Mouse (Mus musculus) hindbrain, embryonic 10.5 days (tissue): ENCODE results near the gene Togaram2. TPM values are rescaled to one million over a fixed set of nuclear protein-coding genes. Genes with fewer than 3 reads are reported as not detected.

ENCODE experiments used
- DNase-seq: peaks from one replicate; pipeline ENCODE4 v3.0.0-alpha.2; 2017; ENCODE audit warnings: low spot score
- H3K27ac ChIP-seq: fragments of 300-500 bp; sonication (generic); 2 replicates; pipeline ENCODE4 v1.5.1; 2016; ENCODE audit warnings: mild to moderate bottlenecking, moderate library complexity
- H3K27me3 ChIP-seq: fragments of 300-500 bp; sonication (generic); 2 replicates; pipeline ENCODE4 v1.6.1; 2016; ENCODE audit warnings: mild to moderate bottlenecking; ENCODE audit not compliant: poor library complexity, insufficient read depth, severe bottlenecking
- H3K36me3 ChIP-seq: fragments of 300-500 bp; sonication (generic); 2 replicates; pipeline ENCODE4 v1.6.1; 2016; ENCODE audit warnings: mild to moderate bottlenecking, moderate library complexity
- H3K4me1 ChIP-seq: fragments of 300-500 bp; sonication (generic); replicated peaks from 2 replicates; pipeline ENCODE4 v1.6.1; 2016; ENCODE audit warnings: mild to moderate bottlenecking
- H3K4me3 ChIP-seq: fragments of 300-500 bp; sonication (generic); 2 replicates; pipeline ENCODE4 v1.5.1; 2016; ENCODE audit warnings: mild to moderate bottlenecking, moderate library complexity
- H3K9me3 ChIP-seq: fragments of 300-500 bp; sonication (generic); 2 replicates; pipeline ENCODE4 v1.6.1; 2016; ENCODE audit warnings: mild to moderate bottlenecking, moderate library complexity
- WGBS: fragments of 180-500 bp; shearing (Covaris S2); methylation state at CpG from one replicate; pipeline ENCODE4 v1.1.7; 2016; 5-methylcytosine and 5-hydroxymethylcytosine counted together
- polyA plus RNA-seq: library from polyadenylated mRNA; unstranded; fragments of >200 nt; fragmentation: Nextera tagmentation; extraction: Ambion mirVana; gene quantifications from 2 replicates; pipeline ENCODE4 v1.2.1, GENCODE M21; 2016

The Togaram2 gene
- polyA plus RNA-seq, 1 experiment from 2014 or later, result 0.09 TPM

DNA sequence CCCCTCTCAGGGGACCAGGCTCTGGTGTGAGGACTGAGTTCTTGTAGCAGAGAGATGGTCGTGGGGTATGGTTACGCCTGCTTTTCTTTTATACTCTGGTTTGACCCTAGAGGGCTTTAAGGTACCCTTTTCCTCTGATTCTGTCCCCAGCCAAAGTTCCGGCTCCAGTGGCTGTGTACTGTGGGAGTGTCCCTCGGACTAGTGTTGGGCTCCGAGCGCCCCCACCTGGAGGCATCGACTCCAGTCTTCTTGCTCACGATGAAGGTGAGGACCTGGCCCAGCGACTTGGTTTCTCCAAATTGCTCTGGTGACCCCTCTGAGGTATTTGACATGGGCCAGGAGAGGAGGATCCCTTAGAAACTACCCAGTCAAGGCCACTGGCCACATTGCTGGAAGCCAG lies 14.4 kb downstream of the Togaram2 start:
- no peak for DNase-seq
- Histone ChIP-seq H3K27ac (no peak overlapping the region), H3K4me1 (peaks cover 6% of the 10 kb centered on the region; the same call in 1 of the 2 replicates), H3K4me3 (no peak overlapping the region), H3K27me3 (no peaks in the 10 kb centered on the region), H3K36me3 (no peaks in the 10 kb centered on the region), H3K9me3 (peaks cover 3% of the 10 kb centered on the region; the same call in 1 of the 2 replicates)
- WGBS, result 64% methylated on average over 9 of the region's 9 CpGs

DNA sequence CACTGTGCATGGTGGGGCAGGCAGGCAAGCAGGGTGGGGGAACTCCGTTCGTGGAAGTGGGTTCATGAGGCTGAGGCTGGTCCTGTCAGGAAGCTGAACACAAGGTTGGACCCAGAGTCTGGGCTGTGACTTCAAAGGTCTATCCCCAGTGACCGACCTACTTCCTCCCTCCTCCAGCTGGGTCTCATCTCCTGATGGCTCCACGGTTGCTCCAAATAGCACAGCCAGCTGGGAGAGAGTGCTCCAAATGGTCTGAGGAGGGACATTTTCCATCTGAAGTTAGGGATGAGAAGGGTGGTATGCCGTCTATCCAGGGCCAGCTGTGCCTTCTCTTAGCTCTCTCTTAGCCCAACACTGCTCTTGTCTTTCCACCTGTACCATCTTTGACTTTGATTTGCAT lies 16.8 kb downstream of the Togaram2 start:
- H3K27me3 ChIP-seq, result no peaks in the 10 kb centered on the region
- peaks cover 21% of the 10 kb centered on the region for H3K4me1 ChIP-seq
- no peak overlapping the region for H3K4me3 ChIP-seq
- no peaks in the 10 kb centered on the region for H3K36me3 ChIP-seq
- H3K27ac ChIP-seq, result no peak overlapping the region
- WGBS, result 85% methylated on average over 5 of the region's 5 CpGs
- peaks cover 3% of the 10 kb centered on the region; the same call in 1 of the 2 replicates for H3K9me3 ChIP-seq
- no peak for DNase-seq

DNA sequence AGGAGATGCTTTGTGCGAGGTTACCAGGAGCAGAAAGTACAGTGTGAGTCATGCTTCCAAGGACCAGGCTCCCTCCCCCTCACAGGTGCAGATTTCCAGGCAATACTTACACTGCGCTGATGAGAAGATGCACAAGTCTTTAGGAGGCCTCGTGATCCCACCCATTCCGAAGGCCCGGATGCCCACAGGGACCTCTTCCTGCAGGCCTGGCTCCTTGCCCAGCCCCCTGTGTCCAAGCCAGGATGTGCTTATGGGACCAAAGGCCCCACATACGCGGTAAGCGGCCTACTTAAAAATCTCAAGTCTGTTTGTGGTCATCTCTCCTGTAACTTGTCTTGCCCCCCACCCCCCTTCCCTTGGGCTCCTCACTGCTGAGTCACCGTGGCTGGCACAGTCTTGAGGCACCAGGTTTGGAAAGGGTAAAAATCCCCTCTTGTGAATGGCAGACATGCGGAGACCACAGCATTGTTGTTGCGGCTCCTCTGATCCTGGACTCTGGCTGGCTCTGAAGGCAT lies 18.4 kb downstream of the Togaram2 start:
- Histone ChIP-seq H3K4me1 (peaks cover 30% of the 10 kb centered on the region), H3K36me3 (no peaks in the 10 kb centered on the region), H3K27ac (no peak overlapping the region), H3K27me3 (no peaks in the 10 kb centered on the region), H3K4me3 (no peak overlapping the region), H3K9me3 (peaks cover 3% of the 10 kb centered on the region; the same call in 1 of the 2 replicates)
- DNase-seq, result no peak
- 79% methylated on average over 11 of the region's 11 CpGs for WGBS

DNA sequence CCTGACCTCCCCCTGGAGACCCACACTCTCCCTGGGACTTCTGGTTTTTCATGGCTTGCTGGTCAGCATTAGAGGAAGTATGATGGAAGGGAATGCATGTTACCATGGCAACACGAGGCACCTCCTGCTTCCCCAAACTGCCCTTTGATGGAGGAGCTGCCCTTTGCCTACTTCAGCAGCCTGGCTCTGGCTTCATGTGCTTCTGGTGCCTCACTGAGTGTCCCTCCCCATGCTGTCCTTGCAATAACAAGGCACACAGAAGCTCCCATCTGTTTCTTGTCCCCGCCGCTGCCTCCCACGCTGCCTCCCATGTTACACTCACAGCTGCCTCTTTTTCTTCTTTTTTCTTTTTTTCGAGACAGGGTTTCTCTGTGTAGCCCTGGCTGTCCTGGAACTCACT lies 20.3 kb downstream of the Togaram2 start:
- Histone ChIP-seq H3K4me1 (peaks cover 35% of the 10 kb centered on the region), H3K27me3 (no peaks in the 10 kb centered on the region), H3K36me3 (no peaks in the 10 kb centered on the region), H3K27ac (peak overlapping the region; percentile 64), H3K9me3 (peaks cover 3% of the 10 kb centered on the region; the same call in 1 of the 2 replicates), H3K4me3 (no peak overlapping the region)
- 35% methylated on average over 5 of the region's 5 CpGs for WGBS
- DNase-seq, result peak; percentile 43

DNA sequence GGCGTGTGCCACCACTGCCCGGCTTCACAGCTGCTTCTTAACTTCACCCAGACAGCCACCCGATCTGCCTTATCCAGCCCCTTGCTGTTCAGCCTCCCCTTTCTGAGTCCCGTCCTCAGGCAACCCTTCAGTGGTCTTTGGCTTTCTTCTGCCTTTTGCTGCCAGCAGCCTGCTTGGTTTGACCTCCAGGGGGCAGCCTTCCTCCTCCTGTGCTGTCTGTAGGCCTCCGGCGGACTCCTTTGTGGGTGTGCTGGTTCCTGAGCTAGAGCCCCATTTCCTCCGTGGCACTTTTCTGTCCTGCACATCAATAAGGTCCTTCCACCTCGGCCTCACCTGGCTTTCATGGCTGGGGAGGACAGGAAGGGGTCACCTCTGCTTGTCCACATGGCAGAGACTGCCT lies 20.7 kb downstream of the Togaram2 start:
- peaks cover 35% of the 10 kb centered on the region for H3K4me1 ChIP-seq
- H3K9me3 ChIP-seq, result no peaks in the 10 kb centered on the region
- DNase-seq, result peak; percentile 44
- no peak overlapping the region for H3K4me3 ChIP-seq
- H3K36me3 ChIP-seq, result no peaks in the 10 kb centered on the region
- H3K27me3 ChIP-seq, result no peaks in the 10 kb centered on the region
- H3K27ac ChIP-seq, result peak overlapping the region; percentile 64
- 51% methylated on average over 8 of the region's 8 CpGs for WGBS

DNA sequence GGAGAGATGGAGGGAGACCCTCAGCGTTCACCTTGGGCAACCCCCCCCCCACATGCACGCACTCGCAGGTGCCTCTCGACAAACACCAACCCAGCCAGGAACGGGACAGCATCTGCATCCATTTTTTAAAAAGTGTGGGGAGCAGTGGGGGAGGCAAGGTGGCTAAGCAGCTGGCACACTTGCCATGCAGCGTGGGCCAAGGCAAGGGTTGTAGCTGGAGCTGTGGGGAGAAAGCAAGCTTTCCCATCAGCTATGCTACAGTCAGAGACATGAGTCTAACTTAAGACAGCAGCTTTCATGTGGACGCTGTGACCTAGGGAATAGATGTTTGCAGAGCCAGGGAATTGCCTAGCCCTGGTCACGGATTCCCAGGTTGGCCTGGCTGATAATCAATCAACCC lies 22.1 kb downstream of the Togaram2 start:
- DNase-seq, result no peak
- Histone ChIP-seq H3K27ac (no peak overlapping the region), H3K9me3 (no peaks in the 10 kb centered on the region), H3K4me1 (peaks cover 35% of the 10 kb centered on the region), H3K36me3 (no peaks in the 10 kb centered on the region), H3K4me3 (no peak overlapping the region), H3K27me3 (no peaks in the 10 kb centered on the region)
- WGBS, result 87% methylated on average over 8 of the region's 8 CpGs

DNA sequence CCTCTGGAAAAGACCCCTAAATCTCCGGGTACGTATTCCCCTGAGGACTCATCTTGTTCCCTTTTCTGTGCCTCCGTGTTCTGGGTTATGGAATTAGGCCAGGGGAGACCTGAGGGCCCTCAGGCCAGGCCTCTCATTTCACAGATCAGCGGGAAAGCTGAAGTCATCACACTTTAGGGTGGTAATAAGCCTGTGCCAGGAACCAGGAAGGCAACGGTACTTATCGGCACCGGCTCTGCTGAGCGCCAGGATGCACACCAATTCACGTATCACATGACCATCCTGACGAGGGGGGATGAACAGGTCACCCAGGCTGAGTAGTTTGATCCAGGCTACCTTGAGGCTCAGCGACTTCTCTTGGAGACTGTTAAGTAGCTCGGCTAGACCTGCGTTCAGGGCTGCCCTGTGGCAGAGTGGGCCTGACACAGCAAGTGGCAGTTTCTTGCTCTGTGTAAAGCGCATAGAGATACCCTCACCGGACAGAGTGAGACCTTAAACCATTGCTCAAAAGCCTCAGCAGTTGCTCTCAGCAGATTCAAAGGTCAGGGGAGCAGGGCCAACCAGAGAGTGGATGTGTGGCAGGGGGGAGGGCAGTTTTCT lies 22.8 kb downstream of the Togaram2 start:
- H3K4me1 ChIP-seq, result peaks cover 35% of the 10 kb centered on the region
- 81% methylated on average over 15 of the region's 15 CpGs for WGBS
- no peak overlapping the region for H3K27ac ChIP-seq
- DNase-seq, result no peak
- H3K27me3 ChIP-seq, result no peaks in the 10 kb centered on the region
- no peaks in the 10 kb centered on the region for H3K9me3 ChIP-seq
- H3K36me3 ChIP-seq, result no peaks in the 10 kb centered on the region
- H3K4me3 ChIP-seq, result no peak overlapping the region

DNA sequence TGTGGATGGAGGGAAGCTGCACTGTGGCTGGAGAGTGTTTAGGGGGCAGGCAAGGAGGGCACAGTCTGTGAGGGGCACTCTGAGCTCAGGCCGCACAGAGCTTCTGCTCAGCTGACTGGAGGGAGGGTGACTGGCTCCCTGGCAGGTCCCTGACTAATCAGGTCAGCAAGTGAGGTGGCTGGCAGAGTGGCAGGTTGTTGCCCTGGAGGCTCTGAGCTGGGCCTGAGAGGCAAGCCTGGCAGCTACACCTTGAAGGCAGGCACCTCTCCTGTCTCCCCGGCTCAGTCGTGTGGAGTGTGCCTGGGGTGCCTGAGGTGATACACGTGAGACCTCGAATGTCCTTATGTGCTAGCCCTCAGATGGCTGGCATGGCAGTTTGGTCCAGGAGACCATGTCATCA lies 23.3 kb downstream of the Togaram2 start:
- Histone ChIP-seq H3K36me3 (no peaks in the 10 kb centered on the region), H3K27me3 (no peaks in the 10 kb centered on the region), H3K4me1 (peaks cover 32% of the 10 kb centered on the region), H3K27ac (0 out of 2 replicates have a peak overlapping the region, but pooled peaks have one; percentile 30), H3K4me3 (no peak overlapping the region), H3K9me3 (no peaks in the 10 kb centered on the region)
- 81% methylated on average over 5 of the region's 5 CpGs for WGBS
- DNase-seq, result no peak

DNA sequence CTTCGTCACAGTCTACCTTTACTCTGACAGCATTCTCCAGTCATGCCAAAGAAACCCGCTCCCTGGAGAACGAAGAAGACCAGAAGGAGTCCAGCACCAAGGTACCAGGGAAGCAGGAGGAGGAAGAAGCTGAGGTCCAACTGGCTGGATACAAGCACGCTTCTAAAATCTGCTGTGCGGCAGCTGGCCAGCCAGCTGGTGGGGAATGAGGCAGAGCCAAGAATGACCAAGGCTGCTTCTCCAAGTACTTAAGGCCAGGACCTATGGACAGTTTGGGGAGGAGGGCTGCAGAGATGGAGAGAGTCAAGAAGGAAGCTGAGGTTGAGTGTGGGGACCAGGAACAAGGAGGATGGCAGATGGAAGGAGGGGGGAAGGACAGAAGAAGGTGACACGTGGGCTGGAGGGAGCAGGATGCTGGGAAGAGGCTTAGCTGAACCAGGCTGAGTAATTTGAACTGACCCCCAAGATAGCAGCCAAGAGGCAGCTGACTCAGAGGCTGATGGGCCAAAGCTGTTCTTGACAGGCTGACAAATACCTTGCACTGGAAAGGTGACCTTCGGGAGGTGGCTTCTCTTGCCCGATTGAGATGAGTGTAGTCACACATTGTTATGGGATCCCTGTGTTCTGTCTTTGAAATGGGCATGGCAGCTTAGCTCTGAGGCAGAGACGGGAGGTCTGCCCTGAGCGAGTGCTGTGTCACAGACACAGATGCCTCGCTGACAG lies 25.0 kb downstream of the Togaram2 start:
- no peak overlapping the region for H3K27ac ChIP-seq
- 84% methylated on average over 11 of the region's 11 CpGs for WGBS
- no peak for DNase-seq

DNA sequence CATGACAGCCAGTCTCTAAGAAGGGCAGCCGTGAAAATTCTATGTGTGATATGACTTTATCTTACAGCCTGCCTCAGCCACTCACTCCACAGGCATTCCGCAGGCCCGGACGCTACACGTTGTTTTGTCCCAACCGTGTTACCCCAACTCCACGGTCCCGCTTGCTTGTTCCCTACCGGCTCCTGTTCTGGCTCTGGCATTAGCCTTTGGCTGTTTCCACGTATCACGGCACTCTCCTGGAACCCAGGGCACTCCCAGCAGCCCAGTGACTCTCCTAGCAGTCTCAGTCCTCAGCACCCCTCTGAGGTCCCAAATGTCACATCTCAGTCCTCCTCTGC lies 25.5 kb downstream of the Togaram2 start:
- WGBS, result 90% methylated on average over 11 of the region's 11 CpGs
- H3K4me3 ChIP-seq, result no peak overlapping the region
- no peaks in the 10 kb centered on the region for H3K36me3 ChIP-seq
- no peaks in the 10 kb centered on the region for H3K9me3 ChIP-seq
- no peak for DNase-seq
- H3K27ac ChIP-seq, result no peak overlapping the region
- peaks cover 18% of the 10 kb centered on the region for H3K4me1 ChIP-seq
- H3K27me3 ChIP-seq, result no peaks in the 10 kb centered on the region

More for the DNA sequence above, 25.0 kb downstream of the Togaram2 start:
- no peaks in the 10 kb centered on the region for H3K27me3 ChIP-seq
- H3K9me3 ChIP-seq, result no peaks in the 10 kb centered on the region
- H3K4me3 ChIP-seq, result no peak overlapping the region
- peaks cover 23% of the 10 kb centered on the region for H3K4me1 ChIP-seq
- no peaks in the 10 kb centered on the region for H3K36me3 ChIP-seq

DNA sequence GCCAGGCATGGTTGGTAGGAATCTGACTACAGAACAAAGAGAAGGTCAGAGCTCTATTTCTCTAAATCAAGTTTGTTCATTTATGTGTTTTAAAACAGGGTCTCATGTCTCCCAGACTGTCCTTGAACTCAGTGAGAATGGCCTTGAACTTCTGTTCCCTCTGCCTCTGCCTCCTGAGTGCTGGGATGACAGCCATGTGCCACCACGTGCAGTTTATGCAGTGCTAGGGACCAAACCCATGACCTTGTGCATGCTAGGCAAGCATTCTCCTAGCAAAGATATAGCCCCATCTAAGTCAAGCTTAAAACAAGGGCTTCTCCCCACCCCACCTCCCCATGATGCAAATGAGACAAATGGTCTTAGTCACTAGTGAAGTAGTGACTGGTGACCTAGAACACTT lies 32.1 kb downstream of the Togaram2 start:
- Histone ChIP-seq H3K27ac (no peak overlapping the region), H3K27me3 (no peaks in the 10 kb centered on the region), H3K4me3 (no peak overlapping the region), H3K4me1 (peaks cover 7% of the 10 kb centered on the region), H3K9me3 (peaks cover 5% of the 10 kb centered on the region; the same call in 1 of the 2 replicates), H3K36me3 (no peaks in the 10 kb centered on the region)
- 88% methylated on average over 1 of the region's 1 CpGs for WGBS
- DNase-seq, result no peak

DNA sequence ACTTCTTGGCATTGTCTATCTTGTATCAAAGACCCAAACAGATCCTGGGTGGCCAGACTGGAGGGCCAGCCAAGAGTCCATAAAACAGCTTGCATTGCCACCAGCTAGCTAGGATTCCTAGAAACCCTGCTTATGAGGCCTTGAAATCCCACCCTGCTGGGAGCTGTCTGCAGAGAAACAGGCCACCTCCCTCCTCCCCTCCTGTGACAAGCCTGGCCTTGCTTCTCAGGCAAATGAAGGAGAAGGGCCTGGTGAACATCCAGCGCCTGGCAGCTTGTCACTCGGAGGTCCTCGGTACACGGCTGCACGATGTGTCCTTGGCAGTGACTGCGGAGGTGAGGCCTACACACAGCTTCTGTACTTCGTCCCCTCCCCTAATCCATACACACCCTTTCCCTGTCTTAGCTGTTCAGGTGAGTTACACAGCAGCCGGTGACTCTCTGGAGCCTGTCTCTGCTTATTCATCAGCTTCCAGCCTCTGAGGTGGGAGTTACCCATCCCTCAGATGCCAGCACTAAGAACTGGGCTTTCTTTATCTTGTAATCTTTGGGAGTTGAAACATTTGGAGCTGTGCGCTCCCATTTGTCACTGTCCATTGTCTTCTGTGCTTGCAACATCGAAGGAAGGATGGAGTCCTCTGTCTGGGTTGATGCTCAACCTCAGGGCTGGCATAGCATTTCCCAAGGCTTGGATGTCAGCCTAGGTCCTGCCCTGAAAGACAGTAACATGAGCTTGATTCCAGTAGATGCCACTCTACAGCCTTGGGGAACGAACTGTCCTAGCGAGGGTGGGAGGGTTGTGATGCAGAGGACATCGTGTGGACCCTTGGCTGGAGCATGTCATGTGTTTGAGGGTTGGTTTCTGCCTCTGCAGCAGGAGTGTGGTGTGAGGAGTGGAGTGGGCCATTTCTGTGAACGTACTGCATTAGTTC lies 32.8 kb downstream of the Togaram2 start:
- no peak for DNase-seq
- peaks cover 5% of the 10 kb centered on the region; the same call in 1 of the 2 replicates for H3K9me3 ChIP-seq
- no peak overlapping the region for H3K4me3 ChIP-seq
- H3K36me3 ChIP-seq, result no peaks in the 10 kb centered on the region
- H3K4me1 ChIP-seq, result peaks cover 11% of the 10 kb centered on the region
- no peak overlapping the region for H3K27ac ChIP-seq
- 90% methylated on average over 14 of the region's 14 CpGs for WGBS
- no peaks in the 10 kb centered on the region for H3K27me3 ChIP-seq
